Mouse (Mus musculus) layer of hippocampus, postnatal 14 days (tissue): ENCODE data around the gene Golph3. TPM values are rescaled to one million over a fixed set of nuclear protein-coding genes. Genes with fewer than 3 reads are reported as not detected.
"Not testable (repeated sequence)": the region's sequence is repeated elsewhere in the genome, so short reads cannot be mapped to it uniquely, and the experiment has no call there.

Experiments
- DNase-seq, 2 experiments: peaks; one replicate each; pipeline ENCODE4 v3.0.0; 2021 to 2022; ENCODE audit warnings: low spot score in 2 of 2, mixed read lengths in 1 of 2
- total RNA-seq, 2 experiments: library from RNA; stranded (reverse); gene quantifications; 2 replicates each; pipeline ENCODE4 v1.2.3; 2021

Gene Golph3
- total RNA-seq, 2 experiments from 2014 or later = 95.2 to 96.1 TPM

DNA sequence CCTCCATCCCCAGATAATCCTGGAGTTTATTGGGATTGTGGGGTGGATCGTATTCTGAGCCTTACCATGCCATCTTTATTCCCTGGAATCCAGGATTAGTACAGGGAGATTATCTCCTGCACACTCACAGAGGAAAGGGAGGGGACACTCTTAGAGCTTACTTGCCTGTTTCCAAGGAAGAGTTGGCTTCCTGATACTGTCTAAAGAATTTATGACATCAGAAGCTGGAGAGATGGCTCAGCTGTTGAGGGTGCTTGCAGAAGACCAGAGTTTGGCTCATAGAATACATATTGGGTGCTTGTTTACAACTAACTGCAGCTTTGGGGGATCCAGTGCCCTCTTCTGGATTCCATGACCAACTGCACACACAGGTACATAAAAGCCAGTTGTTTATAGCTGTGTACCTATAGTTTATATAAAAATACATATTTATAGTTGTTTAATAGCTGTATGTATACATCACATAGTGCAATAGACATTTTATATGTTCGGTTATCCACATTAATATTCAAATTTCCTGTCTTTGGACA, 33.1 kb downstream of the Golph3 start:
- no peak for DNase-seq

DNA sequence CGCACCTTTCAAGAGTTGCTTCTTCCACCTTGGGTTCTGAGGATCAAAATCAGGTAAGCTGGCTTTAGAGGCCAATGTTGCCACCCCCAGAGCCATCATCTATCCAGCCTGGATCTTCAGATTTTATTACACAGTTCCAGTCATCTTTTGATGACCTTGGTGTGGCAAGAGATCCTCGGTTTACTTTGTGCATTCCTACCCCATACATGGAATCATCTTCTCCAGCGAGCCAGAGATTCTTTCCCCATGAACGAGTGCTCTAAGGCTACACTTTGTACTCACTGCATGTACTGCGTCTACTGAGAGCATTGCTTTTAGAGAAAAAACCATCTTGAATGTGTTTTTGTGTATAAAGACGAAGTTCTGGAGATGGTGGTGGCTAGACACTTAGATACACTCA, 34.0 kb downstream of the Golph3 start:
- DNase-seq = no peak

DNA sequence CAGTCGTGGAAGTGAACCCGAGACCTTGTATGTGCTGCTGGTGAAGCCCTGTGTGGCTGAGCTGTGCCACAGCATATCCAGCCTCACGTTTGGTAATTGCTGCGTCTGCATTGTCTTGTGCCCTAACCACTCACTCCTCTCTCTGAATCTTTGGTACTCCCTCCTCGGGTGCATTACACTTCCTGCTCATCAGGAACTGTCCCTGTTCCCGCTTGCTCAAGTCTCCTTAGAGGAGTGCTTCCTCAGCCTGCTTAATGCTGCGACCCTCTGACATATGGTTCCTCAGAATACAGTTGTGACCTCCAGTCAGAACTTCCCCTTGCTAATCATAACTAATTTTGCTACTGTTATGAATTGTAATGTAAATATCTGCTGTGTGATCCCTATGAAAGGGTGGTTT, 34.7 kb downstream of the Golph3 start:
- no peak for DNase-seq

DNA sequence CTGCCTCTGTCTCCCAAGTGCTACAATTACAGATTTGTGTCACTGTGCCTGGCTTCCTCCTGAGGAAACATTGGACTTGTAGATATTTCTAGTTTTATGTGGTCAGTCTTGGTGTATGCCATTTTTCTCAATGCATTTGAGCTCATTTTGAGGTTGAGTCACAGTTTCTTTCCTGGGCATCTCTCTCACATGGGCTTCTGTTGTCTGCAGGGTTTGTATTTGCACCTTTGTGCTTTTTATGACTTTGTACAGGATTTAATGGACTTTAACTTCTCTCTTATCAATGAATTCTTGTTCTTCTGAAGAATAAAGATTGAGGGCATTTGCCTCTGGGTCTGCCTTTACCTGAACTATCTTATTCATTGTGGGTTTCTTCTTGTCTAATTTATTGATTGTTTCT, 36.2 kb downstream of the Golph3 start:
- DNase-seq = no peak

DNA sequence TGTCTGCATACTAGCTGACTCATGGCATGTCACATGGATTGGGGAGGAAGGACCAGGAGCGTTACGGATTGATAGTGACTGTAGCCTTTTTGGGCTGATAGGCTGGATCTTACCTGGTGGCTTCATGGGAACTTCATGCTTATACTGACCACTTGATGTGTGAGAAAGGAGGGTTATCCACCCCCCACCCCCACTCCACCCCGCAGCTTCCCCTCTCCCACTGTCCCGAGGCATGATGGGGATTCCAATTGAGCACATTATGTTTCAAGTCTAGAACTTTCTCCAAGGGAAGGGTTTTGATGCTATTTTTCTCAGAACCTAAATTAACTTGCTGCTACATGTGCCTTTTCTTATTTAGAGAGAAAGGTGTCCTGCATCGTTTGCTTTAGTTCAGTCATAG, 37.1 kb downstream of the Golph3 start:
- DNase-seq = no peak

DNA sequence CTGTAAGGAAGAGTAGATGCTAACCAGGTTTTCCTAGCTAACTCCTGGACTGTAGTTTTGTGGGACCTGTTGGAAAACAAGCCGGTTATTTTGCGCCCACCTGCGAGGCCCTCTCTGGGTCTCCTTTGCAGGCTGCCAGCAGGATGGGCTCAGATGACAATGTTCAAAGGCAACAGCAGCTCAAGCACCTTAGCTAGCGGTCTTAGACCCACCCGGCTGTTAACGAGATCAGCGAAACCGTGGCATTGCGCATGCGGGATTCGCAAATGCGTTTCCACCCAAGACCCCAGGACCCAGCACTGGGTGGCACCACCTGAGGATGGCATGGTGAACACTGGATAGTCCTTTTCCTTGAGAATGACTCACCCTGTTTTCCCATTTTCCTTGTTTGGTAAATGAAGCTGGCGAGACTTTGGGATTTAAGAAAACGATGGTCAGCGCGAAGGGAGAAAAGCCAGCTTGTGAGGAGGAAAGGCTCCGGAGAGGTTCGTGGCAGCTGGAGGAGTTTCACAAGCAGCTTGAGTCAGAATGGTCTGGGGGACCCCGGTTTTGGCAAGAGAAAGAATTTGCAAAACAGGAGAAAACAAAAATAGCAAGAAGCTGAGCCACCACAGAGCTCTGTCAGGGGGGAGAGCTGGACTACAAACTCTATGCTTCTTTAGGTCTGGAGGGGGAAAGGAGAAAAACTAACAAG, 39.4 kb downstream of the Golph3 start:
- no peak for DNase-seq

DNA sequence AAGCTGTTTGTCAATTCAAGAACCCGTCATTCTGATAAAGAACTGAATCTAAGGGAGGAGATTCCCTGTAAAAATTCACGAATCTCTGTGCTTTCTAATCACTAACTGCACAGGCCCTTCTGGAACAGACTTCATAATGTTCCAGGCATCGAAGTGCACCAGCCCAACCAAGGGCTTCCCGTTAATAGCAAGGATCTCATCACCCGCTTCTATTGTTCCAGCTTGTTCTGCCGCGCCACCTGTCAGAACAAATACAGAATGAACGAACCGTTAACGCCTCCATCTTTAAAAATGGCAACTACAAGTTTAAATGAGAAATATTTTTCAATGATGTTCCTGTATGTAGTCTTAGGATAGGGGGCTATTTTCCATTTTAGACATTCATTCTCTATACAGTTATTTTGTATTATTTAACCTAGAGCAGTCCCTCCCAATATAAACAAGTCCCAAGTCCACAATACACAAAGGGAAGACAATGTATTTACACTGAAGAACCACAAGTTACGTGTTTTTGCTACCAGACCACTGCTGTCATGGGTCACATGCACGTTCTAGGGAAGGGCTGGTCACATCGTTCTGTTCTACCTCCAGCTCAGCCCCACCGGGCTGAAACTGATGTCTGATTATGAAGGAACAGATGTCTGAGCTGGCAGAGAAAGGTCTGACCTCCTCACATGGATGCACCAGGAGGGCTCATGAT, 40.9 kb downstream of the Golph3 start:
- DNase-seq = peak in 1 of 2 experiments; percentile 65

DNA sequence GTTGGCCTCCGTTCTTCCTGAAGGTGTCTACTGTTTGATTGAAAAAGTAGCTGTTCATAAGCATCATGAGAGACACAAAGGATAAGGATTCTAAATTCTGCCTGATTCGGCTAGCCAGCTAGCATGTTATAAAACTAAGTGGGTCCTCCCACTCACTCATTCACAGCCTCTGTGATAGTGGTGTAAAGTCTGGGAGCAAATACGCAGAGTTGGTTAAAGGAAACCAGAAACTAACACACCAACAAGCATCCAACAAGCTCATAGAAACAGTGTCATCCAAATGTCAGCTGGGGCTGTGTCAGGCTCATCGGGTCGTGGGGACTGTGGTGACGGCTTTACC, 41.4 kb downstream of the Golph3 start:
- DNase-seq = peak in 1 of 2 experiments; percentile 47

DNA sequence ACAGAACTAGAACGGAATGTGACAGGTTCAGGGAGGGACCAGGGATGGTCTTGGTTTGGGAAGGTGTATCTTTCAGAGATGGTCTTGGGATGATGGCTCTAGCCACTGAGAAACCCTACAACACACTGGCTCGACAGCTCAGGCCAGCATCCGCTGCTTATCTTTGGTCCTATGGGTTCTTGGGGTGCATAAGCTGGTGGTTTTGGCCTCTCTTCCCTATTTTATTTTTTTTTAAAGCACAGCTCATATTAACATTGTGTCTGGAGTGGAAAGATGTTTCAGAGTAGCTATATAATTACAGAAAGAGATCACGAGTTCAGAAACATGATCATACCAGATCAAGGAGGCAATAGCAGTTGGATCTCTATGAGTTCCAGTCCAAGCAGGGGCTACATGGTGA, 42.8 kb downstream of the Golph3 start:
- DNase-seq = no peak

DNA sequence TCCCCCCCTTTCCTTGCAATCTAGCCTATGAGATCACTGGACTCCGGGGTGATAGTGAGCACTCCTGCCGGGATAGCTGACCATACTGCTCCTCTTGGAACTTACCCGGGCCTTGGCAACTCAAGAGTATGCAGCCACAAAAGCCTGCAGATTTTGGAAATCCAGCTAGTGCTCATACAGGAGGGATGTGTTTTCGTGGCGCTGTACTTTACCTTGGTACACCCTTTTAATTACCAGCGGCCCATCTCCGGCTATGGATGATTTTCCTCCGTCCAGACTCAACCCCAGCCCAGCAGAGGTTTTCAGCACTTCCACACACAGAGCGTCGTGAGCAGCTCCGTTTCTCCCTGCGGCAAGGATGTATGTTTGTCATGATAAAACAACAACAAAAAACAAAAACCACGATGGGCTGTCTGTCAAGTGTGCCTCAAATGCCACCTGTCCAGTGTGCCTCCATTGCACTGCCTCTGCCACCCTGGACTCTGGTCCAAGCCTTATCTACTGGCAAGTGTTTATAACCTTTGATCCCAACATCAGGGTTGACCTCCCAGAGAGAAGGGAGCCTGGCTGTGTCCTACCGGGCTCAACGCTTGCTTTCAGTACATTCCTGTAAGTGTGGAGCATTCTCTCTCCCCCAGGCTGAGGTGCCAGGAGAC, 44.3 kb downstream of the Golph3 start:
- no peak for DNase-seq

DNA sequence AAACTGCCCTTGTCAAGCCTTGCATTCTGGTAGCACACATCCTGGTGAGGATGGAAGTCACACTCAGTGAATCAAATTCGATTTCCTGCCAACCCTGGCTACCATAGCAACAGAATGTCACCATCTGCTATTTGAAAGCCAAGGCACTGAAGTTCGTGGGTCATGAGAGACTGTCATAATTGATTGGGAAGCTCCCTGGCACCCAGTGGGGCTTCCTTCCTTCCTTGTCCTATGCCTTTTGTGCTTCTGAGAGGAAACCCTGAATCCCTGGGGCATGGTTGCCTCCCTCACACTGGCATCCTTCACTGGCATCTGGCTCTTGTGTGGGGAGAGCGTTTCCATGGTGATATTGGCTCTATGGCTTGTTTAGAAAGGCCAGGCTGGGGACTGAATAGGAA, 44.8 kb downstream of the Golph3 start:
- peak; percentile 86 to 90 for DNase-seq

DNA sequence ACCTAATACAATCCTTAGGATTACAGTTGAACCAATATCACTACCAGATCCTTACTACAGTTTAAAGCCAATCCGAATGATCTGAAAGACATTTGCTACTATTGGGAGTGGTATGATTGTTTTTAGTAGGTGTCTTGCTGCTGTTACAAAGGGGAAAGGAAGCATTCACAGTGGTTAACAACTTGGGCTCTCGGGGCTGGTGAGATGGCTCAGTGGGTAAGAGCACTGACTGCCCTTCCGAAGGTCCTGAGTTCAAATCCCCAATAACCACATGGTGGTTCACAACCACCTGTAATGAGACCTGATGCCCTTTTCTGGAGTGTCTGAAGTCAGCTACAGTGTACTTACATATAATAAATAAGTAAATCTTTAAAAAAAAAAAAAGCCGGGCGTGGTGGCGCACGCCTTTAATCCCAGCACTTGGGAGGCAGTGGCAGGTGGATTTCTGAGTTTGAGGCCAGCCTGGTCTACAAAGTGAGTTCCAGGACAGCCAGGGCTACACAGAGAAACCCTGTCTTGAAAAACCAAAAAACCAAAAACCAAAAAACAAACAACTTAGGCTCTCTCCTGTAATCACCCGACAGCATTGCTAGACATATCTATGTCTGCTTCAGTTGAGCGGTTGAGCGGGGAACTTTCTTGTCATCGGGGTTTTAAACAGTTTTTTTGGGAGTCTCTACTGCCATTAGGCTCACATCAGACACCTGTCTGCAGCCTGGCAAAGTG, 45.5 kb downstream of the Golph3 start:
- not testable (repeated sequence) for DNase-seq

DNA sequence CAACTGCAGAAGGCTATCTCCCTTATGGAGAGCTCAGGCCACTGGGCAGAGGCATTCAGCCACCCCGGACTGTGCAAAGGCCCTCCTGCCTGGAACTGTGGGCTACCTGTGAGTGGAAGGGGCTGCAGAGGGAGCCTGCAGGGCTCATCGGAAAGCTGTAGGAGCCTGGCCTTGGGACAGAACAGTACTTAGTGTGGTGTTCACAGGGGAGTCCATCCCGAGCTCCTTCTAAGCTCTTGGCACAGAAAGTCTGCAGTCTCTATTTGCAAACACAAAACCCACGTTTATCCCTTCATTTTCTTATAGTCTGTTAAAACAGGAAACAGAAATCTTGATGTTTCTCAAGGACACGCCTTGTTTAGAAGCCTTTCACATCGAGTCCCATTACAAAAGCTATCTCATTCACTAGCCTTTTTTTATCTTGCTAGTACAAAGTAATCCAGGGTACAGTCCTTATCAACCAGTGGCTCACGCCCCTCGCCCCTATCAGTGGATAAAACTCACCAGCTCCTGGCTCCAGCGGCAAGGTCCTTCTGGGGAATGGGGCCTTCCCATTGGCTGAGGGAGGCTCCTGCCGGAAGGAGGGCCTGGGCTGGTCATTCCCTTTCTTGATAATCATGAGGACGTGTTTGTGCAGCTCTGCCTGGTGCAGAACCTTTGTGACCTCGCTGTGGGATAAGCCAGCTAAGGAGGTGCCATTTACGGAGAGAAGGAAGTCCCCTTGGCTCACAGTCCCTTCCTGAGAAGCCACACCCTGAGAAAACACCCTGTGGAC, 46.2 kb downstream of the Golph3 start:
- DNase-seq = no peak

DNA sequence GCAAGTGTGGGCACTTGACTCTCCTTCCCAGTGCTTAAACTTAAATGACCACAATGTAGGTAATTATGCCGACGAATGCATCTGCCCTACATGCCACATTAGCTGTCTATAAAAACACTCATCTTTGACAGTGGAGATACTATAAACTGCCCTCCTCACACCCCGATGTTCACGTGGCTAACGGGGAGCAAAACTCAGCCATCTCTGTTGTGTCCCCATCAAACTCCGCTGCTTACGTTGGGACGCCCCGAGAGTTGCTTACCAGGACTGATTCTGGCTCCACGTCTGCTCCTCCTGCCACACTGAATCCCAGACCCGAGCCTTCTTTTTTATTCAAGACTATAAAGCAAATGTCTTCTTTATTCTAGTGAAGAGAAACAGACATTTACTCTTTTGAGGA, 47.1 kb downstream of the Golph3 start:
- no peak for DNase-seq

DNA sequence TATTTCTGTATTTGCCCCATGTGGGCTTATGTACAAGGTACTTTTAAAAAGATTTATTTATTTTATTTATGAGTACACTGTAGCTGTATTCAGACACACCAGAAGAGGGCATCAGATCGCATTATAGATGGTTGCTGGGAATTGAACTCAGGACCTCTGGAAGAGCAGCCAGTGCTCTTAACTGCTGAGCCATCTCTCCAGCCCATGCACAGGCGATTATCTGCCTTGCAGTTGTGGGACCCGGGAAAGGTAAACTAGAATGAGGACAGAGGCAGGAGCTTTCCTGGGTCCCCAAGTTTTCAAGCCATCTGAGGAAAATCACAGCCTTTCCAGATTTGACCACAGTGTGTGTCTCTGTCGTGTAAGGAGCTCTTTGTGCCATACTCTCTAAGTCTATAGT, 47.6 kb downstream of the Golph3 start:
- DNase-seq = no peak

DNA sequence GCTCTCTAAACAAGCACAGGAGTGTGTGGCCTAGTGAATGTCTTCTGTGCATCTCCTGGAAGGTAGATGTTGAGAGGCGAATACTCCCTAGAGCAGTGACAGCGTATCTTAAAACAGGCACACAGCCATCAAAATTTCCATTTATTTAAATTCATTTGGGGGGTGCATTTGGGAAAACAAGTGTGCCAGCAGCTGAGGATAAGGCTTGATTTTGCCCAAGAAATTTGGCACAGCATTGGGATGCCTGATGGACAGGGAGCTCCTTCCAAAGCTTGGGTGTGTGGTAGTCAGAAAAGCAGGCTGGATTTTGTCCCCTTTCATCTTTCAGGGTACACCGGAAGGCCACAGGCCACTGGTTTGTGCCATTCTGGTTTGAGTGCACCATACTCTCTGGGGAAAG, 48.8 kb downstream of the Golph3 start:
- no peak for DNase-seq

DNA sequence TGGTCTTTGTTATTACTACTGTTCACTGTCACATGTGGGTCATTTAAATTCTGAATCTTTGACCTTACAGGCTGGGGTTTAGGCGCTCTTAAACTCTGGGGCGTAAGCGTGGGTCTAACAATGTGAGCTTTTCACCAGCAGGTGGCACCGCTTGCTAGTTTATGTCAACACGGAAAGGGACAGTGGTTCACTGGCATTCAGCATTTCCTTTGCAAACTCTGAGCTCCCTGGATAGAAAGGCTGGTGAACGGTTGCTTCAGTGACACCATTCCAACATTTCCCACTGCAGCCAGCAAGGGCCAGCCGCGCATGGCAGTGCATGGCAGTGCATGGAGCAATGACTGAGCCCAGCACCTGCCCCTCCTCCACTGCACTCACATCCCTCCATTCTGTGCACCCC, 49.9 kb downstream of the Golph3 start:
- DNase-seq = peak; percentile 71 to 87

DNA sequence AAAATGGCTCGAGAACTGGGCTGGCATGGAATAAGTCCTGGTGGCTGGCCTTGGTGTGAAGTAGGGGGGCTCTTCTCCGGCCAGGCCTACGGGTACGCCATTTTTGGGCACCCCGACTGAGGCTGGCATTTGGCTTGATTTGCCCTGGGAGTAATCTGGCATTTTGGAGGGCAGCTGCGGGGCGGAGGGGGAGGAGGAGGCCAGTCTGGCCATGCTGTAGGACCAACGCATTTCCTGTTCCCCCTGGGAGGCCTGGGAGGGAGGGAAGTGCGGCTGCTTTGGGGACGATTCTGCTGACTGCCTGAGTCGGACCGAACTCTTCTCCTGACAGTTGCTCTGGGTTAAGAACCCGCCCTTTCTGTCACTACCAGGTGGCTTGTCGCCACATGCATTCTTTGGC, 52.2 kb downstream of the Golph3 start:
- no peak for DNase-seq

DNA sequence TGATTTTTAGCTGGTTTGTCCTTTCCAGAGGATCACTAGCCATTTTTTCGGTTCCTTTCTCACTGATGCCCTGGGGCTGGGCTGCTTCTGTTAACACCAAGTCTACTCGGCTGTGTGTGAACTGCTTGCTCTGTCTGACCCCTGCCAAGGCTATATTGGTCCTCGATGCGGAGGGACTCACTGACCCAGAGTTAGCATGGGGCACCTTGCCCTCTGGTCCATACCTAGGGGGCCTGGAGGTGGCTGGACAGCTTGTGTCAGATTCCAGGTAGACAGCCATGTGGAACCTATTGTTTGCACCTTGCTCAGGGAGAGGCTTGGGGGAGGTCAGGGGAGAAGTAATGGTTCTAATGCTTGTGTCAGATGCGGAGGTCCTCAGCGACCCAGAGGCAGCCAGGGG, 52.7 kb downstream of the Golph3 start:
- DNase-seq = no peak

DNA sequence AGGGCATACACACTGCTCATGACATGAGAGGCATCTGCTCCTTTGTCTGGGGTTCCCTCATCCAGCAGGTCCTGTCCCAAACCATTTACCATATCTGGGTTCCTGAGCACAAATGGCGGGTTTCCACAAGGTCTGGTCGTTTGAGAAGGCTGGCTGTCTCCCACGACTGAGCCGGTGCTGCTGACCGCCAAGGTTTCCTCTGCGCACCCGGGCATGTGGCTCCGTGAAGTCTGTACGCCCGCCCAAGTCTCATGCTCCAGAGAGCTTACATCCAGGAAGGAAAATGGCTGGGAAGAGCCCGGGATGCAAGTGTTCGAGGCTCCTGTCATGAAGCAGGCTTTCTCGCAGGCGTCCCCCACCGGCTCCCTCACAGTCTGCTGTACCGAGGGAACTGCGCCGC, 53.7 kb downstream of the Golph3 start:
- DNase-seq = no peak
